Mouse (Mus musculus) MEL (cell line): ENCODE results near the gene Prcc. TPM values are rescaled to one million over a fixed set of nuclear protein-coding genes. Genes with fewer than 3 reads are reported as not detected.

Source experiments
- DNase-seq: peaks from one replicate; pipeline ENCODE4 v3.0.0; 2011; ENCODE audit warnings: low read depth, low spot score
- H3K27ac ChIP-seq: 2 replicates; pipeline ENCODE4 v1.5.1; 2012; ENCODE audit warnings: low read depth, mild to moderate bottlenecking, control low read depth, low read length, moderate library complexity; ENCODE audit not compliant: control insufficient read depth
- H3K27me3 ChIP-seq, 2 experiments: fragments of 150-350 bp in 1 of 2; sonication (generic) in 1 of 2; 2 replicates each; pipeline ENCODE4 v1.6.1; 2012; ENCODE audit warnings: low read length in 2 of 2, mild to moderate bottlenecking in 2 of 2, improper control_type of control experiment in 1 of 2, moderate library complexity in 1 of 2; ENCODE audit not compliant: insufficient read depth in 2 of 2, control insufficient read depth in 1 of 2
- H3K36me3 ChIP-seq, 2 experiments: 2 replicates each; pipeline ENCODE4 v1.6.1; 2012 to 2014; ENCODE audit warnings: low read length in 2 of 2, improper control_type of control experiment in 1 of 2, inconsistent platforms in 1 of 2, mild to moderate bottlenecking in 1 of 2; ENCODE audit not compliant: insufficient read depth in 2 of 2, control insufficient read depth in 1 of 2
- H3K4me1 ChIP-seq, 2 experiments: fragments of 150-350 bp in 1 of 2; sonication (generic) in 1 of 2; 2 replicates each; pipeline ENCODE4 v1.6.1; 2012; ENCODE audit warnings: low read length in 2 of 2, improper control_type of control experiment in 1 of 2, mild to moderate bottlenecking in 1 of 2; ENCODE audit not compliant: insufficient read depth in 2 of 2, control insufficient read depth in 1 of 2
- H3K4me3 ChIP-seq, 2 experiments: fragments of 150-350 bp in 1 of 2; sonication (generic) in 1 of 2; 2 replicates each; pipeline ENCODE4 v1.5.1; 2012; ENCODE audit warnings: low read depth in 2 of 2, low read length in 2 of 2, mild to moderate bottlenecking in 2 of 2, moderate library complexity in 2 of 2, control low read depth in 1 of 2, improper control_type of control experiment in 1 of 2; ENCODE audit not compliant: control insufficient read depth in 1 of 2, insufficient read depth in 1 of 2
- H3K79me2 ChIP-seq: 2 replicates; pipeline ENCODE4 v1.6.1; 2012; ENCODE audit warnings: mild to moderate bottlenecking, low read length, moderate library complexity; ENCODE audit not compliant: control insufficient read depth, poor library complexity, insufficient read depth
- H3K9ac ChIP-seq: 2 replicates; pipeline ENCODE4 v1.6.1; 2012; ENCODE audit warnings: low read depth, mild to moderate bottlenecking, control low read depth, low read length, moderate library complexity; ENCODE audit not compliant: control insufficient read depth, poor library complexity, severe bottlenecking
- H3K9me3 ChIP-seq: fragments of 150-350 bp; sonication (generic); replicated peaks from 2 replicates; pipeline ENCODE4 v1.6.1; 2012; ENCODE audit warnings: mild to moderate bottlenecking, low read length, improper control_type of control experiment, moderate library complexity; ENCODE audit not compliant: insufficient read depth
- CHD1 ChIP-seq: IDR thresholded peaks from 2 replicates; pipeline ENCODE4 v1.6.1; 2012; ENCODE audit warnings: low read depth, mild to moderate bottlenecking, inconsistent platforms, low read length, improper control_type of control experiment
- CHD2 ChIP-seq: IDR thresholded peaks from 2 replicates; pipeline ENCODE4 v1.6.1; 2011; ENCODE audit warnings: low read length, improper control_type of control experiment
- E2F4 ChIP-seq: IDR thresholded peaks from 2 replicates; pipeline ENCODE4 v1.6.1; 2011; ENCODE audit warnings: low read depth, low read length, improper control_type of control experiment, borderline replicate concordance
- ELF1 ChIP-seq: IDR thresholded peaks from 2 replicates; pipeline ENCODE4 v1.6.1; 2014; ENCODE audit warnings: low read depth, mild to moderate bottlenecking, inconsistent platforms, low read length, improper control_type of control experiment, moderate library complexity
- EP300 ChIP-seq, 2 experiments: IDR thresholded peaks; 2 replicates each; pipeline ENCODE4 v1.6.1; 2011; ENCODE audit warnings: improper control_type of control experiment in 2 of 2, low read length in 2 of 2, low read depth in 1 of 2, mild to moderate bottlenecking in 1 of 2
- ETS1 ChIP-seq: IDR thresholded peaks from 2 replicates; pipeline ENCODE4 v1.6.1; 2012; ENCODE audit warnings: low read depth, mild to moderate bottlenecking, inconsistent platforms, low read length, improper control_type of control experiment, moderate library complexity
- HCFC1 ChIP-seq: IDR thresholded peaks from 2 replicates; pipeline ENCODE4 v1.6.1; 2012; ENCODE audit warnings: low read depth, mild to moderate bottlenecking, inconsistent platforms, low read length, improper control_type of control experiment, moderate library complexity
- KAT2A ChIP-seq: conservative IDR thresholded peaks from 2 replicates; pipeline ENCODE4 v1.6.1; 2012; ENCODE audit warnings: low read depth, low read length, improper control_type of control experiment, inconsistent platforms
- MXI1 ChIP-seq: IDR thresholded peaks from 2 replicates; pipeline ENCODE4 v1.6.1; 2011; ENCODE audit warnings: mild to moderate bottlenecking, low read depth, low read length, improper control_type of control experiment
- MYB ChIP-seq: IDR thresholded peaks from 2 replicates; pipeline ENCODE4 v1.6.1; 2011; ENCODE audit warnings: mild to moderate bottlenecking, low read depth, low read length, improper control_type of control experiment
- MYC ChIP-seq: IDR thresholded peaks from 2 replicates; pipeline ENCODE4 v1.6.1; 2011; ENCODE audit warnings: low read depth, mild to moderate bottlenecking, low read length, improper control_type of control experiment, moderate library complexity
- NRF1 ChIP-seq: IDR thresholded peaks from 2 replicates; pipeline ENCODE4 v1.6.1; 2014; ENCODE audit warnings: low read depth, mild to moderate bottlenecking, inconsistent platforms, low read length, improper control_type of control experiment, moderate library complexity; ENCODE audit not compliant: poor library complexity, insufficient read depth, severe bottlenecking
- POLR2AphosphoS2 ChIP-seq: IDR thresholded peaks from 2 replicates; pipeline ENCODE4 v1.6.1; 2011; ENCODE audit warnings: low read length, improper control_type of control experiment
- POLR2AphosphoS5 ChIP-seq: IDR thresholded peaks from 2 replicates; pipeline ENCODE4 v1.6.1; 2012; ENCODE audit warnings: low read depth, borderline replicate concordance, mild to moderate bottlenecking, inconsistent platforms, low read length, moderate library complexity, mixed read lengths
- TAL1 ChIP-seq: IDR thresholded peaks from 2 replicates; pipeline ENCODE4 v1.6.1; 2012; ENCODE audit warnings: mild to moderate bottlenecking, inconsistent platforms, low read length, moderate library complexity, mixed read lengths
- TBP ChIP-seq: IDR thresholded peaks from 2 replicates; pipeline ENCODE4 v1.8.0; 2011; ENCODE audit warnings: low read depth, low read length, improper control_type of control experiment
- UBTF ChIP-seq: IDR thresholded peaks from 2 replicates; pipeline ENCODE4 v1.6.1; 2012; ENCODE audit warnings: low read depth, mild to moderate bottlenecking, inconsistent platforms, low read length, improper control_type of control experiment, moderate library complexity, borderline replicate concordance; ENCODE audit not compliant: insufficient read depth
- ZC3H11A ChIP-seq: IDR thresholded peaks from 2 replicates; pipeline ENCODE4 v1.6.1; 2012; ENCODE audit warnings: low read depth, mild to moderate bottlenecking, inconsistent platforms, low read length, improper control_type of control experiment
- ZNF384 ChIP-seq: IDR thresholded peaks from 2 replicates; pipeline ENCODE4 v1.6.1; 2012; ENCODE audit warnings: low read depth, mild to moderate bottlenecking, inconsistent platforms, low read length, improper control_type of control experiment
- polyA plus RNA-seq, 2 experiments: library from polyadenylated mRNA; stranded (reverse) in 1 of 2; unstranded in 1 of 2; fragments of >175 nt in 1 of 2; fragments of >200 nt in 1 of 2; gene quantifications; 2 replicates each; pipeline versions ENCODE4 v1.2.1 to v1.2.4; 2012; ENCODE audit warnings: low replicate concordance in 2 of 2, low read depth in 1 of 2; ENCODE audit not compliant: insufficient read length in 2 of 2, insufficient read depth in 1 of 2, missing spikeins in 1 of 2
- total RNA-seq: library from RNA; depleted of rRNA; stranded (reverse); fragments of 300-350 nt; gene quantifications from 2 replicates; pipeline ENCODE4 v1.2.3, GENCODE M21; 2012

Gene Prcc
- total and polyA plus RNA-seq, 3 experiments = 47.0 to 65.9 TPM; not detected in 1

DNA sequence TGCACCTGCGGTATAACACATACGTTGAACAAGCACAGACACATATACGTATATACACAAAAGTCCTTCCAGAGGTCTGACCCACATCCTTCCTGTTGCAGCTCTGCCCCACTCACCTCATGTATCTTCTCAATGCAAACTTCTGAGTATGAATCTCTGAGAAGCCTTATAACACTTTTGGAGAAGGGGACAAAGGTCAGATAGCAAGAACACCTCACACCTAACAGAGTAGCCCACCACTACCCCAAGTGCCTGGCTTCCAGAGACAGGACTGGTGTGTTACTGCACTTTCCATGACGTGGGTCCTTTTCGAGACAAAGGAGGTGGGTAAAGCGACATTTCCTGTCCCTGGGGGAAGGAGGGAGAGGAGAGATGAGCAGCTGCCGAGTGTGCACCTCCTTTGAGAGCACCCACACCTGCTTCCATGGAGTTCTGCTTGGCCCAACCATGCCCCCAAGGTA lies 38.7 kb downstream of the Prcc start, which contains the start of gene Sh2d2a:
Gene Sh2d2a (plus strand): TSS at position 106 of the 461 bp plus-strand sequence.
- Histone ChIP-seq H3K36me3 (no peaks in the 10 kb centered on the region), H3K9ac (no peak within 1 kb of the TSS), H3K4me3 (no peak within 1 kb of the TSS), H3K9me3 (no peaks in the 10 kb centered on the region), H3K4me1 (no peaks in the 10 kb centered on the region), H3K27ac (no peak within 1 kb of the TSS), H3K79me2 (no peaks in the 10 kb centered on the region), H3K27me3 (peaks cover 4 to 9% of the 10 kb centered on the region in 2 experiments)
- no peak for DNase-seq
- TF ChIP-seq ELF1 (no peak), UBTF (no peak), ZNF384 (no peak), MXI1 (no peak), MYB (no peak), TAL1 (no peak), TBP (no peak), KAT2A (no peak), NRF1 (no peak), E2F4 (no peak), MYC (no peak), POLR2AphosphoS5 (no peak), CHD1 (no peak), CHD2 (no peak), HCFC1 (no peak), EP300 (IDR thresholded peaks at IDR 0.05; ENCODE audit: low read depth in 1 of 2, low read length in 2 of 2) (no peak), POLR2AphosphoS2 (no peak)

DNA sequence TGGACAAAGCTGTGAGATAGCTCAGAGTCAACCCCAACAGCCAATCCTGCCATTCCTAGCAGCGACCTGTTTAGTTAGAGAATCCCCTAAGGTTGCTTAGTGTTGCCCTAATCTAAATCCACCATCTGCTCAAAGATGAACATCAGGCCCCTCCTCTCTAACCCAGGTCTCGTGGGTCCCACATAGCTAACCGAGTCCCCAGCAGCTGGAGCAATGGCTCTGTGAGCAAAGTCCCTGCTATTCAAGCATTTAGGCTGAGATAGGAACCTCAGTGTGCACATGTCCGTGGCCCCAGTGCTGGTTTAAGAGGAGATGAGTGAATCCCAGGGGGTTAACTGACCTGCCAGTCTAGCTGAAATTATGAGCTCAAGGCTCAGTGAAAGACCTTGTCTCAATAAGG lies 39.2 kb downstream of the Prcc start:
- Histone ChIP-seq H3K9ac (no peak overlapping the region), H3K9me3 (no peaks in the 10 kb centered on the region), H3K27ac (no peak overlapping the region), H3K36me3 (no peaks in the 10 kb centered on the region), H3K27me3 (peaks cover 4 to 9% of the 10 kb centered on the region in 2 experiments), H3K4me1 (no peaks in the 10 kb centered on the region), H3K79me2 (no peaks in the 10 kb centered on the region), H3K4me3 (no peak overlapping the region)
- TF ChIP-seq ETS1 (no peak), ZC3H11A (no peak)
- no peak for DNase-seq
